Mouse (Mus musculus) activated CD4-positive, CD25-positive, alpha-beta regulatory T cell, adult 9 weeks (primary cell): Measurements from ENCODE around the gene Sema3c. TPM values are rescaled to one million over a fixed set of nuclear protein-coding genes. Genes with fewer than 3 reads are reported as not detected.

Experiments used
- polyA plus RNA-seq: library from polyadenylated mRNA; unstranded; fragments of 100-300 nt; shearing (Covaris generic); gene quantifications from one replicate; pipeline ENCODE4 v1.2.1, GENCODE M21; 2017

The Sema3c gene
- not detected for polyA plus RNA-seq

DNA sequence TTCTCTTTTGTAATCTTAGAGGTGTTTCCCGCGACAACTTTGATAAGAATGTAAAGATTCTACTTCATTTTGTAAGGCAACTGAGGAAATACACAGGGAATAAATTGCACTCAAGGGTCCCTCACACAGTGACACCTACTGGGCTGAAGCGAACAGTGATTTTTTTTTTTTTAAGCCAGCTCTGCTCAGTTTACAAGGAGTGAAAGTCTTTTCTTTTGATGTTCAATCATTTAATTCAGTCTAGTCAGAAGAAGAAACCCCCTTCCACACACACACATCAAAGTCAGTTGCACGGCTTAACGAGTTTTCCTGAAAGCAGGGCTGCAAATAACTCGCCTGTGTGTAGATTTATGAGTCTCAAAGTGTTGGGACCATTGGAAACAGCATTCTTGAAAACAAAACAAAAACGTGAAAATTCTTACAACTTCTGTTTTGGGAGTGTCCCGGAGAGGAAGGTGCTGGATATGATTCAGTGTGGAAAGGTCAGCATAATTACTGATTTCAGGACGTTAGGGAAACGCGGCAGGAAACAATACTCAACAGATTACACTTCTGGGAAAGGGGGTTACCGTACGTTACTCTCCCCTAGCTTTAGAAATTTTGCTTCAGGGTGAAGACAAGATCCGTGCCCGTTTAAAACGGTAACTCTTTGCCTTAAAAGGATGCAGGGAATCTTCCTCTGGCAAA lies at the start of gene Sema3c:
TSS of gene Sema3c (plus strand) at position 588 of the 687 bp plus-strand sequence.

Other genes with a start within 250 kb of the Sema3c start
- not detected for gene Speer4f2, start 201.1 kb upstream of the Sema3c start, polyA plus RNA-seq
- gene Speer4f1, start 98.2 kb upstream of the Sema3c start, polyA plus RNA-seq, result not detected